Mouse (Mus musculus) ovary, adult 2 months (tissue): Measurements from ENCODE around the gene Pcyox1. TPM values are rescaled to one million over a fixed set of nuclear protein-coding genes. Genes with fewer than 3 reads are reported as not detected.

Experiments used
- polyA plus RNA-seq: library from polyadenylated mRNA; depleted of rRNA; stranded (reverse); fragments of >200 nt; gene quantifications from 2 replicates; pipeline ENCODE4 v1.2.3, GENCODE M21; 2012; rRNA removed

Pcyox1 gene
- 67.7 and 78.4 TPM in 2 replicates for polyA plus RNA-seq

DNA sequence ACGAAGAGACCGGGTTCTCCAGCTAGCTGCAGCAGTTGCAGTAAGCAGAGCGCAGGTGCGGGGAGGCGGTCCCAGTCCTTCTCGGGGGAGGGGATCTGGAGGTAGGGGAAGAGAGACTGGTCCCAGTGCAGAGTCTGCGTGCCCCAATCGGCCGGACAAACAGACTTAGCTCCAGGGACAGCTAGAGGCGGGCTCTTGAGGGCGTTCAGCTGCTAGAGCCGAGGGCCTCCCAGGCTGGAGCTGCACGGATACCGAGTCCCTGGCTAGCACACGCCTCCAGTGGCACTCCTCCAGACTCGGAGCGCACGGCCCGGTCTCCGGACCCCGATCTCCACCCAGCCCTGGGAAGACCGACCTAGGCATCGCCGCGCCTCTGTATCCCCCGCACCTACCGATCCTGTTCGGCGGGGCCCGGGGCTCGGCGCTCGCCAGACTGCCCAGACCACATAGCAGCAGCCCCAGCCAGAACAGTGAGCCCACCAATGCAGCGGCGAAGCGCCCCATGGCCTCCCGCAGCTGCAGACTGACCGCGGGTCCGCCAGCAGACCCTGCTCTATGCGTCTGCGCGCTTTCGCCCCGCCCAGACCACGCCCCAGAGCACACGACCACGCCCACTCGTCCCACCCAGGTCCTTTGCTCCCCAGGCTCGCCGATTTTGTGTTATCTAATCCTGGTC is at the start of gene Pcyox1:
Pcyox1 (minus strand) TSS at position 574 of the 676 bp plus-strand sequence.

DNA sequence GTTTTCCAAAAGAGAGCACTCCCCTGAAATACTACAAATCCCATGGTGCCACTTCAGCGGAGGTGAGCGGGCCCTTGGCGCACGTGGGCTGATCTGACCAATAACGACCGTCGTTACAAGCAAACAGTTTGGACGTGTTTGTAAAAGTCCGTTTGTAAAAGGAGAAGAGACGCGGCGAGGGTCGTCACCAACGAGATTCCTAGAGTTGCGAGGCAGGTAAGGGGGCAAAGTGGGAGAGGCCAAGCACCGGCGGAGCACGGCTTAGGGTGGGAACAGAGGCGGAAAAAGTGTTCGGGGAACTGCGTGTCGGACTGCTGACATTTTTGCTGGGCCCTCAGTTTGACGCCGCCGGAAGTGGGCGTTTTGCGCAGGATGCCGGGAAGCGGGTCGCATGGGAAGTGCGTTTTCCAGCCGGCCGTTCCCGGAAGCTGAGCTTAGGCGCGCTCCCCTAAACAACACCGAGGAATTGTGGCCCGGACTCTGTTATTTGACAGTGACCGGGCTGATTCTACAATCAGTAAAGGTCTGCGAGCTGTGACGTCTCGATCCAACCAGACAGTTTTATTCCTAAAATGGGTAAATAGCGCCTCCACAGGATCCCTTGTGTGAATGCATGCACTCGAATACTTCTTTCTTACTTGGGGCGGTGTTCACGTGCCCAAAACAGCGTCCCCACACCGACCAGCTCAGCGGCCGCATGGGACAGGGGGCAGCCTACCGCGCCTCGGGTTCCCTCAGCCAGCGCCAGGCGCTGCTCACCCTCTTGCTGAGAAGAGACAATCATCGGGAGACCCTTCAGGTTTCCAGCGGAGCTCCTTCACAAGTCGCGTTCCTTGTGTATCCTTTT is 41.5 kb upstream of the Pcyox1 start, which contains the start of gene C87436:
C87436 (plus strand) TSS at position 103 of the 847 bp plus-strand sequence.

DNA sequence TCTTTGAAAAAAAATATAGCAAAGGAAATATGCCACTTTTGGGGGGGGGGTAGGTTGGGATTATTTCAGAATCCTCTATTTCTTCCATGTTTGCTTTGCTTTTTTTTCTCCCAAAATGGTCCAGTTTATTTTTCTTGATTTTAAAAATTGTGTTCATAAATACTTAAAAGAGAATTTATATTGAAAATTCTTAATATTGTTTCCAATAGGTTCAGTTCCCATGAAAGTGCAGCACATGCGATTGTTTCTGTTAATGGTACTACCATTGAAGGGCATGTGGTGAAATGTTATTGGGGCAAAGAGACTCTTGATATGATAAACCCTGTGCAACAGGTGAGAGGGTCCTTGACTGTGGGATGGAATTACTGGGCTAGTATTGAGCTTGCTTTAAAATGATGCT is 29.4 kb upstream of the Pcyox1 start, which contains the start of gene Gm44790:
Gm44790 (plus strand) TSS at position 301 of the 400 bp plus-strand sequence.

DNA sequence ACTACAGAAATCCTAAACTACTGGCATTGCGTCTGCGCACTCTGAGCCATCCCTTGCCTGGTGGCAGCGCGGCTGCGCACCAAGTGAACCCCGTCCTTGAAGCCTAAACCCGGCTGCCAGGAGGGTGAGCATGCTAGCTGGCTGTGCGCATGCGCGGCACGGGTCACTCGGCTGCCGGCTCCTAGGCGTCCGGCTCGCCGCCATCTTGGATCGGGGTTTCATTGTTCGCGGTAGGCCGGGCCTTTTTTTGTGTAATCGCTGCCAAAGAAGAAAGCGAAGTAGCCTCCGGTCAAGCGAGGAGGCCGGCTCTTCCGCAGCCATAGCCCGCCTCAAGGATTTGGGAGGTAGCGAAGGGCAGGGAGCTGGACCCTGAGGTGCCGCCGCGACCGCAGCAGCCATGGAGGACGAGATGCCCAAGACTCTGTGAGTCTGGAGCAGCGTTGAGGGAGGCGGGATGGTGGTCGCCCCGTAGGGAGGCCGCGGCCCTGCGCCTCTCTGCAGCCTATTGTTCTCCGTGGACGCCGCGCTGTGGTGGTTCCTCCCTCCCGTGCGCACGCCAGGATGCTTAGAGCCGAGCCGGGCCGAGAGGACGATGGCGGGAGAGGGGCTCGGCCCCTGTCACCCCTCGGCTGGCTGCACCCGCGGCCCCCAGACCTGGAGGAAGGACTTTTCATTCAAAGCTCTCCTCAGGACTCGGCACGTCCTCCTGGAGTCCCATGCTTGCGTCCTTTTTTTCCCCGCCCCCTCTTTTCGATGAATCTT is 7.3 kb upstream of the Pcyox1 start, which contains the start of gene Tia1:
Tia1 (plus strand) TSS at position 120 of the 762 bp plus-strand sequence.

DNA sequence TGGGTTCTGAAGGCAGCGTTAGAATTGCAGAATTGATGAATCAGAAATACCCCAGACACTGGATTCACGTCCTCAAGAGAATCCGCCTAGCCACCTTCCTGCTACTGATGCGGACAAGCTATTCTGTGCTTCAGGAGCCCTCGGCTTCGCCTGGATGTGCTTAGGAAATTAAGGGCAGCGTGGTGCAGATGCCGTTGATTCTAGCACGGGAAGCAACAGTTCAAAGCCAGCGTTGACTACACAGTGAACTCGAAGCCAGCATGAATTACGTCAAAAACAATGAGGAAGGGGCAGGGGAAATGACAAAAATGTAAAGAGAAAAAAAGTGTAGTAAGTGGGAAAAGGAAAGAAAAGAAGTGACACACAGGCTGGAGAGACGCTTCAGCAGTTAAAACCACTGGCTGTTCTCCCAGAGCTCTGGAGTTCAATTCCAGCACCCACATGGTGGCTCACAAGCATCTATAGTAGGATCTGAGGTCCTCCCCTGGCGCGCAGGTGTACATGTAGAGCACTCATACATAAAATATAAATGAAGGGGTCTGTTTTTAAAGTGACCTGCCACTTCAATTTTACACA is 26.1 kb downstream of the Pcyox1 start, which contains the start of gene Snrpg:
Snrpg (plus strand) TSS at position 541 of the 576 bp plus-strand sequence.

DNA sequence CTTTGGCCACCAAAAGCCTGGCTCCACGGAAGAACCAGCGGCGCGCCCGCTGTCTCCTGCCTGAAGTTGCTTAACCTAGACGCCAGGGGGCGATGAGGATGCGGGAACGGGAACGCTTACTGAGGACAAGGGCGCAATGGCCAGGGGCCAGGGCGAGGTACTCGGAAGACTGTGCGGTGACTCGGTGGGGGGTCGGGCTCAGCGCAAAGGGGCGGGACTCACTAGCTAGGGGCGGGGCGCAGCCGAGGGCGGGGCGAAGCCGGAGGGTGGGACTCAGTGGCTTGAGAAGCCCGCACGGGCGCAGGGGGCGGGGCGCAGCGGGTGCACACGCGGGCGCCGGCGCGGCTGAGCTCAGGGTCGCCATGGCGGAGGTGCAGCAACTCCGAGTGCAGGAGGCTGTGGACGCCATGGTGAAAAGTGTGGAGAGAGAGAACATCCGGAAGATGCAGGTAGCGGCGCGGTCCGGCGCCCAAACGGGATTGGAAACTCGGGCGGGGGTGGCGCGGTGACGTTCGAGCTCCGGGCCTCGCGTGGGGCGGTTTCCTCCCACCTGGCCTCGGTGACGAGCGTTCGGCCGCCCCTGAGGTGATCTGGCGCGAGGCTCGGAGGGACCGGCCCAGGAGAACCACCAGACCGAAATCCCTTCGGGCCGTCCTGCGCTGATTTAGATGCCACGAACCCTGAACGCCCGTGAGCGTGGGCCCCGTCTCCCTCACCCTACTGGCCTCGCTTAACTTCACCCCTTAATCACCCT is 31.4 kb downstream of the Pcyox1 start, which contains the start of gene Fam136a:
Fam136a (plus strand) TSS at position 276 of the 754 bp plus-strand sequence.

Other genes with a start within 250 kb of the Pcyox1 start
- gene Tgfa, start 201.9 kb downstream of the Pcyox1 start, polyA plus RNA-seq: 17.2 and 53.6 TPM in 2 replicates
- 49.1 and 66.2 TPM in 2 replicates for gene Fam136a, start 31.5 kb downstream of the Pcyox1 start, polyA plus RNA-seq
- 35.3 and 40.1 TPM in 2 replicates for gene Snrpg, start 25.9 kb downstream of the Pcyox1 start, polyA plus RNA-seq
- 26.0 and 28.2 TPM in 2 replicates for gene Tia1, start 7.1 kb upstream of the Pcyox1 start, polyA plus RNA-seq
- 47.8 and 54.1 TPM in 2 replicates for gene Gm44790, start 29.5 kb upstream of the Pcyox1 start, polyA plus RNA-seq
- gene C87436, start 41.2 kb upstream of the Pcyox1 start, polyA plus RNA-seq: 12.6 and 15.4 TPM in 2 replicates
- 380 and 387 TPM in 2 replicates for gene Pcbp1, start 129.2 kb upstream of the Pcyox1 start, polyA plus RNA-seq
- 0.16 and 0.33 TPM in 2 replicates for gene Asprv1, start 231.0 kb upstream of the Pcyox1 start, polyA plus RNA-seq